Mouse (Mus musculus) layer of hippocampus, adult 9-11 months (tissue): ENCODE results near the gene Ccdc116.

Experiments
- DNase-seq: peaks from one replicate; pipeline ENCODE4 v3.0.0; 2022

Ccdc116 gene

DNA sequence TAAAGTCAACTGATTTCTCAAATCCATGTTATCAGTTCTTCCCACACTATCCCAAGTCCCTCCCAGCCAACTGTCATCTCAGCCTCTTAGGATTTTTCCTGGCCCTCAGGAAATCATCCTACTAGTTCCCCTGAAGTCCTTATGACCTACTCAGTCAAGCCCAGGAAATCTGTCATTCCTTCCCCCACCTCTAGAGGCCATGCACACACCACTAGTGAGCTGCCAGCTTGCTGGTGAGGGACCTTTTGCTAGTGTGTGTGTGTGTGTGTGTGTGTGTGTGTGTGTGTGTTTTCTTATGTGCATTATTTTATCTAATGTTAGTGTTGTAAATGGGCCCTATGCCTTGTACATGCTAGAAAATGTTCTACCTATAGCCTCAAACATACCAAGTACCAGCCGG, 19.7 kb downstream of the Ccdc116 start:
- DNase-seq = peak; percentile 32

DNA sequence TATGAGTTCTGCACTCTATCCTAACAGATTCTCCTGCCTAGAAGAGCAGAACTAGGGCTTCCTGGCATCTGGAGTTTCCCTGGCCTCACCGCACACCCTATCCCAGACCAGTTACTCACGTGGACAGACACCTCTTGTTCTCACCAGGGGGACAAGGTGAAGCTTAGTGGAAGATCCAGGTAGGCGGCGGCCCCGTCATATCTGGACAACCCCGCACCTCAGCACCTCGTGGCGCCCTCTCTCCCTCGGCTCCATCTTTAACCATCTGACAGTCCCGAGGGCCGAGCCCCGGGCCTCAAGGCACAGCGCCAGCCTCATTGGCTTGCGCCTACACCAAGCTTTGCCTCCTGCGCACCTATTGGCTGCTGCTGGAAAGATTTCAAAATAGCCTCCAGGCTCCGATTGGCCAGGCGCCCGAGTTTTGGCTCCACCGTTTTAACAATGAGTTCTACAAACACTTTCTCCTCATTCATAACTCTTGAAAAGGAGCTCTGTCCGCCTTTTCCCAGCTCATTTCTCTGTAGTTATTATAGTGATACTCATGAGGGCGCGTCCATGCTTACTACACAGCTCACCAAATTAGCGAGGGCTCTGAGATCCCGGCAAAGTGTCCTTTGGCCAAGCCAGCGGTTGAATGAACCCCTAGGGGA, 22.0 kb downstream of the Ccdc116 start, which contains the start of gene 2610318N02Rik:
Gene 2610318N02Rik, minus strand, starts transcription at position 297 of the 650 bp plus-strand sequence.
- DNase-seq = peak; percentile 56

DNA sequence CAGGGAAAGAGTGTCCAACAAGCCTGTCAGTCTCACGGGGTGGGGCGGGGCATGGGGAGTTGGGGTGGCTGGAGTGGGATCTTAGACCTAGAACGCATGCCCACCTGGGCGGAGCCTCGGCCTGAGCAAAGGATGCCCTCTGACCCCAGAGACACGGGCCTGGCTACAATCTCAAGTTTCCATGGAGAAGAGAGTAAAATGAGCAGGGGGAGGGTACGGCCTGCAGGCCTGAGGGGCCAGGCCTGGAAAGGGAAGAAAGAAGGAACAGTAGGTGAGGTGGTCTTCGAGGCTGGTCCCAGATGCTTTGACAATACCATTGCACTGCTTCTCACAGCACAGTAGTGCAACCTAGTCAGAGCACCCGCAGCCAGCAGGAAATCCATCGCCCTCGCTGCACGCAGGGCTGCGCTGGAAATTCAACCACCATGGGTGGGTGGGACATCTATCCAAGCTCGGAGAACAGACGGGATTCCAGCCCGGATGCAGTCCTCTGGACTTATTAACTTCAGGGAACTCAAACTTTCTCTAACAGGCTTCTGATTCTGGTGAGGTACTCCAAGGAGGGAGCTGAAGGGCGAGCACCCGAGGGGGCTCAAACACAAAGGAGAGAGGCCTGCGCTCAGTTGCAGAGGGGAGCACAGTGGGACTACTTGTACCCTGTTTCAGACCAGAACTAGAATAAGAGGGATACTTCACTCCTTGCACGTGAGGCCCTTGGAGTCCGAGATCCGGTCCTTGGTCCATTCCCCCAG, 22.7 kb downstream of the Ccdc116 start:
- no peak for DNase-seq

DNA sequence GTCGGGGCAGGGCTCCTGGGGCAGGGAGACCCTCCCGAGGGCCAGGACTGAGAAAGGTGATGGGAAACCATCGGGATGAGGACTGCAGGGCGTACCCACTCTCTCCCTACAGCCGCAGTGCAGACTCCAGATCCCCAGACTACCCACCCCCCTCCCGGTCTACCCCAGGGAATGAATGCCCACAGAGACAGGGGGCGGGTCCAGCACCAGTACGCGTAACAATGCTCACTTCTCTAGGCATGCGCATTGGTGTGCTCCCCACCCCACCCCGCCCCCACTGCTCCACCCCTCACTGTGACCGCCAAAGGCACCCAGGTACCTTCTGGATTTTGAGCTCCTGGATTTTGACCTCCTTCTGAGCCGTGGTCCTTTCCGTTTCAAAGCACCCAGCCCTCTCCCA, 25.5 kb downstream of the Ccdc116 start:
- no peak for DNase-seq

DNA sequence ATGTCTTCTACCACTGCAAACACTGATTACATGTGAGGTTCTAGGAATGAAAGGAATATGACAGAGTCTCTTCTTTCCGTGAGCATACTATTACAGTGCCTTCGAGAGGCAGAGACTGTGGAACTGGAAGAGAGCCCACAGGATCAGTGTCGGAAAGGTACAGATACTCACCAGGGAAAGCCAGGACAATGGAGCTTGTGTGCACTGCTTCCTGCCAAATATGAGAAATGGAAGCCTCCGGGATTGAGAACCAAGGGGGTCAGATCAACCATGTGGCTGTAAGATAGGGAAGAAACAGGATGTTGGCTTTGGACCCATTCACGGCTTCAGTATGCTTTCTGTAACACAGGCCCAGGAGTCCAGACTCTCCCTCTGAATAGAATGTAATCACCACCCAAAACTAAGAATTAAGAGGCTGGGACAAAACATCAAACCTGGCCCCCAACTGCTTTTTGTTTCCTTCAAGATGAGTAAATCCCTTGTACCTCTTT, 29.7 kb downstream of the Ccdc116 start:
- no peak for DNase-seq

DNA sequence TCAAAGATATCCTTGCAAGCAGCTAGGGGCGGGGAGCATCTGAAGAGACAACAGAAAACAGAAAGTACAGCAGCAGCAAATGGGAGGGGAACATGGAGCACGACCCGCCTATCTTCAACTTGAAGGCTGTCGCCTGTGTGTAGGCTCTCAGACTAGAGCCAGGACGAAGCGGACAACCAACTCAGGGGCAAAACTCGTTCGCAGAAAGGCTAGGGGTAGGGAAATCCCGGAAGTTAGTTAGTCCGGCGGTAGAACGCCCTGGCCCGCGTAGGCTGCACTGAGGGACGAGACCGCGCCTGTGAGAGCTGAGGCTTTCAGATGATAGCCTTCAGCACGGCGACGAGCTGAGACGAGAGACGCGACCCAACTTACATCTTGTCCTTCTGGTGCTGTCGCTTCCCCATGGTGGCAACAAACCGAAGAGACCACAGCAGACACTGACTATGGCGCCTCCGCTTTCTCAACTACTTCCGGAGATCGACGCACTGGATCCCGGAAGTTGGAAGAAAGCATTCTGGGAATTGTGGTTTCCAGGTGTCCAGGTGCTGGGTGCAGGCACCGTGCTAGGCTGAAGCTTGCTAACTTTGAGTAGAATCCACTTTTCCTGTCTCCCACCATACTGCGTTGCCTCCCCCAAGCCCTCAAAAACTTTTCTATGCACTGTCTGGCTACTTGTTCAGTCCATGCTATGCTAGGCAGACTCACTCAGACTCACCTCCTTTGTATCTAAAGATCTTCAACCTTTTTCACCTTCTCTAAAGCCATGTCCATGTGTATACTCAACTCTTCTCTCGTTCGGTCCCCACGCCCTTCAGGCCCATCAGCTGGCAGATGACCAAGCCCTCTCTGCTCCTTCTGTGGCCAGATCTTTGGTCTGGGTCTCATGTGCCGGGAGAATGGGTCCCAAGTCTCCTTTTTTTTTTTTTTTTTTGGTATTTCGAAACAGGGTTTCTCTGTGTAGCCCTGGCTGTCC, 36.0 kb downstream of the Ccdc116 start, which contains the start of gene Ppil2:
Gene Ppil2, minus strand, starts transcription at position 487 of the 973 bp plus-strand sequence.
- peak; percentile 76 for DNase-seq

DNA sequence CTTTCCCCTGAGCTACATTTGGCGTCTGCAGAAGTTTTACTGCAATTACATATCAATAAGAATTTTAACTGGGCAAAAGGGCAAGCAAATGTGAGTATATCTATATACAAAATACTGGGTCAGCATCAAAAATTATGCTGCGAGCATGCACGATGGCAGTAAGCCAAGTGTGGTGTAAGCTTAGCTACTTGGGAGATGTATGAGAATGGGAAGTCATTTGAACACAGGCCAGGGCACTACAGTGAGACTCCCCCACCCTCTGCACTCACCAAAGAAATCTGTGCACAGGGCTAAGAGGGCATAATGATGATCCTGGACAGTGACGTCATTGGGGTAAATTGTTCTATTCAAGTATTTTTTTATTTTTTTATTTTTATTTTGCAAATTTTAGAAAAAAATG, 42.4 kb downstream of the Ccdc116 start:
- DNase-seq = no peak

DNA sequence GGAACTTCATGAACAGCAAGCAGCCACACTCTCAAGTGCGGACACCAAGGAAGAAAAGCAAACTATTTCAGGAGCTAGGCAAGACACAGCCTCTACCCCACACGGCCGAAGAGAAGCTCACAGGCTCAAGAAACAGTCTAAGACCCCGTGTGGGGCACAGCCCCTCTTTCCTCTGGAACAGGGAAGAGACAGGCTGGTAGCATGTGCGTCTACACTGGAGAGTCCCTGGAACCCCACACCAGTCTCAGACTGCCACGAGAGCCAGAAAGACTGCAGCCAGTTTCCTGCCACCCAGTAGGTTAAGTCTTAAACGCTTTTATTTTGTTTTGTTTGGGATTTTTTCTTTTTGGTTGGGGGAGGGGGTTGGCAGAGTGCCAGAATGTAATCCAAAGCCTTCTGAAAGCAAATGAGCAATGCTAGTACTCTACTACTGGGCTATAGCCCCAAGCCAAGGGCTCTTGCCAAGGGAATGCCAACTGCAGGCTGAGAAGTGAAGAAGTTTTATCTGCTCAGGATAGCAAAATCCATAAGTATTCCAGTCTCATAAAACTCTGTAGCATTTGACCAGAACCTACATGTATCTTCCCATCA, 44.3 kb downstream of the Ccdc116 start:
- DNase-seq = no peak

DNA sequence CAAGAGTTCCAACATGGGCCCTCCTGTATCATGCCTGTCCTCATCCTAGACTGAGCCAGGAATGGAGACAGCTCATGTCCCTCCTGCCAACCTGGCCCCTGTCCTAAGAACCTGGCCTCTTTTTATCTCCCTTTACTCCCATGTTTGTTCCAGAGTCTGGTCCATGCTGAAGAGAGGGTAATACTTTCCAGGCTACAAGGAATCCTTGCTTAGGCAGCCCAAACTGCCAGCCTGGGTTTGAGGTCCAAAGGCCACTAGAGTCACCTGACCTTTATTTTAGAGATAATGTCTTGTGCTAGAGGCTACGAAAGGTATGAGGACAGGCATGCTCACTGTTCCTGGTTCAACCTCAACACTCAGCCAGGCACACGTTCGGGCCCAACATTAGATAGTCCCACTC, 50.1 kb downstream of the Ccdc116 start:
- DNase-seq = no peak
